Mouse (Mus musculus): ENCODE data around the gene Bcl9l. TPM values are rescaled to one million over a fixed set of nuclear protein-coding genes. Genes with fewer than 3 reads are reported as not detected.

The Bcl9l gene
- polyA plus RNA-seq, 1 experiment from 2014 or later: 7.5 TPM

- Histone ChIP-seq H3K9me3 (no peaks in the 10 kb centered on the region), H3K36me3 (peaks cover 9% of the 10 kb centered on the region), H3K27me3 (replicated peaks) (no peaks in the 10 kb centered on the region), H3K4me2 (replicated peaks) (no peak overlapping the region), H3K4me3 (replicated peaks) (no peak overlapping the region), H3K9ac (no peak overlapping the region), H3K4me1 (replicated peaks) (peaks cover 69% of the 10 kb centered on the region), H3K27ac (no peak overlapping the region)
- WGBS: 53% methylated on average over 10 of the region's 10 CpGs
- no peak for ATAC-seq
Measured at GRCm38 (mm10) chr9:44501206-44501879, 18.7 kb downstream of the Bcl9l start.

DNA sequence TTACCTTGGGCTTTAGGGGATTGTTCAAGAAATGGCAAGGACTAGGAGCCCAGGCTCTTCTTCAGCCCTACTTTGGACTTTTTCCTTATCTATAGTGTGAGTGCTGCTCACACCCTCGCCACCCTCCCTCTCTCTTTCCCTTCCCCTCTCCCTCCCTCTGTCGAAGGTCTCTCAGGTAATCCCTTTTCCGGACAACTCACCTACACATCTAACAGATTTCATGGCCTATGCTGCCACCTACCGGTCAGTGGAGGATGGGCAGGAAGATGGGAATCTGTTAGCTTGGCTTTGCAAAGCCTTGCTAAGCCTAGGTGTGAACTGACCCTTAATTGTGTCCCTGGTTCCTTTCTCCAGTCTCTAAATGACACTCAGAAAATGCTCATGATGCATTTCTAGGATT is 19.4 kb downstream of the Bcl9l start:
- ATAC-seq: peak; percentile 8; the same call in 1 of the 2 replicates
- H3K4me1 ChIP-seq (replicated peaks): peaks cover 63% of the 10 kb centered on the region
- 0 out of 2 replicates have a peak overlapping the region, but pooled peaks have one; percentile 14 for H3K4me2 ChIP-seq (replicated peaks)
- H3K4me3 ChIP-seq (replicated peaks): no peak overlapping the region
- no peak overlapping the region for H3K27ac ChIP-seq
- 0% methylated on average over 4 of the region's 4 CpGs for WGBS
- H3K9ac ChIP-seq: no peak overlapping the region
- no peaks in the 10 kb centered on the region for H3K27me3 ChIP-seq (replicated peaks)
- peaks cover 15% of the 10 kb centered on the region for H3K36me3 ChIP-seq
- no peaks in the 10 kb centered on the region for H3K9me3 ChIP-seq

- no peaks in the 10 kb centered on the region for H3K27me3 ChIP-seq (replicated peaks)
- H3K27ac ChIP-seq: no peak overlapping the region
- no peak overlapping the region for H3K9ac ChIP-seq
- H3K4me2 ChIP-seq (replicated peaks): no peak overlapping the region
- H3K9me3 ChIP-seq: no peaks in the 10 kb centered on the region
- ATAC-seq: no peak
- WGBS: 66% methylated on average over 20 of the region's 20 CpGs
- H3K4me1 ChIP-seq (replicated peaks): peaks cover 46% of the 10 kb centered on the region
- peaks cover 29% of the 10 kb centered on the region for H3K36me3 ChIP-seq
- no peak overlapping the region for H3K4me3 ChIP-seq (replicated peaks)
Measured at GRCm38 (mm10) chr9:44504893-44505823, 22.5 kb downstream of the Bcl9l start.

- no peaks in the 10 kb centered on the region for H3K9me3 ChIP-seq
- peaks cover 43% of the 10 kb centered on the region for H3K4me1 ChIP-seq (replicated peaks)
- H3K9ac ChIP-seq: no peak overlapping the region
- H3K36me3 ChIP-seq: peaks cover 29% of the 10 kb centered on the region
- H3K4me3 ChIP-seq (replicated peaks): no peak overlapping the region
- H3K4me2 ChIP-seq (replicated peaks): no peak overlapping the region
- no peak for ATAC-seq
- H3K27ac ChIP-seq: no peak overlapping the region
- H3K27me3 ChIP-seq (replicated peaks): no peaks in the 10 kb centered on the region
- WGBS: 55% methylated on average over 23 of the region's 23 CpGs
Measured at GRCm38 (mm10) chr9:44505824-44506467, 23.3 kb downstream of the Bcl9l start.

- Histone ChIP-seq H3K27ac (no peak overlapping the region), H3K36me3 (peaks cover 29% of the 10 kb centered on the region), H3K4me3 (replicated peaks) (no peak overlapping the region), H3K9me3 (no peaks in the 10 kb centered on the region), H3K4me1 (replicated peaks) (peaks cover 40% of the 10 kb centered on the region), H3K4me2 (replicated peaks) (no peak overlapping the region), H3K9ac (no peak overlapping the region), H3K27me3 (replicated peaks) (no peaks in the 10 kb centered on the region)
- WGBS: 91% methylated on average over 13 of the region's 13 CpGs
- ATAC-seq: no peak
Measured at GRCm38 (mm10) chr9:44506566-44506965, 23.9 kb downstream of the Bcl9l start.

- WGBS: 92% methylated on average over 6 of the region's 6 CpGs
- H3K27me3 ChIP-seq (replicated peaks): no peaks in the 10 kb centered on the region
- ATAC-seq: no peak
- H3K36me3 ChIP-seq: peaks cover 29% of the 10 kb centered on the region
- H3K4me1 ChIP-seq (replicated peaks): peaks cover 35% of the 10 kb centered on the region
- no peaks in the 10 kb centered on the region for H3K9me3 ChIP-seq
- H3K27ac ChIP-seq: no peak overlapping the region
- no peak overlapping the region for H3K9ac ChIP-seq
- no peak overlapping the region for H3K4me2 ChIP-seq (replicated peaks)
- no peak overlapping the region for H3K4me3 ChIP-seq (replicated peaks)
Measured at GRCm38 (mm10) chr9:44507345-44507744, 24.7 kb downstream of the Bcl9l start.

- peaks cover 29% of the 10 kb centered on the region for H3K36me3 ChIP-seq
- H3K4me2 ChIP-seq (replicated peaks): no peak overlapping the region
- H3K4me3 ChIP-seq (replicated peaks): no peak overlapping the region
- no peaks in the 10 kb centered on the region for H3K9me3 ChIP-seq
- H3K4me1 ChIP-seq (replicated peaks): peaks cover 35% of the 10 kb centered on the region
- WGBS: 81% methylated on average over 18 of the region's 18 CpGs
- no peak overlapping the region for H3K9ac ChIP-seq
- ATAC-seq: no peak
- no peak overlapping the region for H3K27ac ChIP-seq
- H3K27me3 ChIP-seq (replicated peaks): no peaks in the 10 kb centered on the region
Measured at GRCm38 (mm10) chr9:44508124-44508619, 25.5 kb downstream of the Bcl9l start.

DNA sequence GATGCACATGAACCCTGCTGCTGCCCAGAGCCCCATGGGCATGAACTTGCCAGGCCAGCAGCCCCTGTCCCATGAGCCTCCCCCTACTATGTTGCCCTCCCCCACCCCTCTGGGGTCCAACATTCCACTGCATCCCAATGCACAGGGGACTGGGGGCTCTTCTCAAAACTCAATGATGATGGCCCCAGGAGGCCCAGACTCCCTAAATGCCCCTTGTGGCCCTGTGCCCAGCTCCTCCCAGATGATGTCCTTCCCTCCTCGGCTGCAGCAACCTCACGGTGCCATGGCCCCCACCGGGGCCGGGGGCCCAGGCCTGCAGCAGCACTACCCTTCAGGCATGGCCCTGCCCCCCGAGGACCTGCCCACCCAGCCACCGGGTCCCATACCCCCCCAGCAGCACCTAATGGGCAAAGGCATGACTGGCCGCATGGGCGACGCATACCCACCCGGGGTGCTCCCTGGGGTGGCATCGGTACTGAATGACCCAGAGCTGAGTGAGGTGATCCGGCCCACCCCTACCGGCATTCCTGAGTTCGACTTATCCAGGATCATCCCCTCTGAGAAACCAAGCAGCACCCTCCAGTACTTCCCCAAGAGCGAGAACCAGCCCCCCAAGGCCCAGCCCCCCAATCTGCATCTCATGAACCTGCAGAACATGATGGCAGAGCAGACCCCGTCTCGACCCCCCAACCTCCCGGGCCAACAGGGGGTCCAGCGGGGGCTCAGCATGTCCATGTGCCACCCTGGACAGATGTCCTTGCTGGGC is 26.3 kb downstream of the Bcl9l start:
- Histone ChIP-seq H3K27ac (no peak overlapping the region), H3K9ac (0 out of 2 replicates have a peak overlapping the region, but pooled peaks have one; percentile 32), H3K27me3 (replicated peaks) (no peaks in the 10 kb centered on the region), H3K4me1 (replicated peaks) (peaks cover 35% of the 10 kb centered on the region), H3K36me3 (peaks cover 29% of the 10 kb centered on the region), H3K4me2 (replicated peaks) (peak overlapping the region; percentile 63), H3K4me3 (replicated peaks) (peak overlapping the region; percentile 34; the same call in 1 of the 2 replicates), H3K9me3 (no peaks in the 10 kb centered on the region)
- WGBS: 81% methylated on average over 18 of the region's 19 CpGs
- ATAC-seq: no peak

GRCm38 (mm10) chr9:44509487-44510354 is 27.1 kb downstream of the Bcl9l start:
- peak overlapping the region; percentile 32; the same call in 1 of the 2 replicates for H3K9ac ChIP-seq

DNA sequence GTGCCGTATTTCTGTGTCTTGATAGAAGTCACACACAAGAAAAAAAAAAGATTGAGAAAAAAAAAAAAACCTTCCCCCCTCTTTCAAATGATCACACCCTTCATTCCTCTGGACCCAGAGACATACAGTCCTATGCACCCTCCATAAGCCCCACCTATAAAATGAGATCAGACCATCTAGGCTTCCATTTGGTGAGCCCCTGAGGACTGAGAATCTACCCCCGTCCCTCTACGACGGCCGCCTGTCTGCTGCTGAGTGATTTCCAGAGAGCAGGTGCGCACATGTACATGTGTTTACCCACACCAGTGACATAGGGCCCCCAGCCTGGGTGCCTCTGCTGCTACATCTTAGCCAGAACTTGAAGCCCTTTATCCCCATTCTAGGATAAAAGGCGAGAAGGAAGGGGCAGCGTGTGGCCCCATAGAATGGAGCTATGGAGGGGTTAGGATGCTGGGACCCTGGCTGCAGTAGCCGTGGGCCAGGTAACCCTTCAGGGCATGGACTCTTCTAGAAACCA is 27.8 kb downstream of the Bcl9l start:
- no peaks in the 10 kb centered on the region for H3K9me3 ChIP-seq
- H3K36me3 ChIP-seq: peaks cover 29% of the 10 kb centered on the region
- no peaks in the 10 kb centered on the region for H3K27me3 ChIP-seq (replicated peaks)
- peak overlapping the region; percentile 63 for H3K4me2 ChIP-seq (replicated peaks)
- ATAC-seq: no peak
- WGBS: 44% methylated on average over 9 of the region's 9 CpGs
- no peak overlapping the region for H3K9ac ChIP-seq
- no peak overlapping the region for H3K27ac ChIP-seq
- no peak overlapping the region for H3K4me3 ChIP-seq (replicated peaks)
- H3K4me1 ChIP-seq (replicated peaks): peaks cover 30% of the 10 kb centered on the region

More at GRCm38 (mm10) chr9:44509487-44510354, 27.1 kb downstream of the Bcl9l start:
- Histone ChIP-seq H3K27me3 (replicated peaks) (no peaks in the 10 kb centered on the region), H3K36me3 (peaks cover 29% of the 10 kb centered on the region), H3K27ac (no peak overlapping the region), H3K9me3 (no peaks in the 10 kb centered on the region), H3K4me3 (replicated peaks) (peak overlapping the region; percentile 34), H3K4me1 (replicated peaks) (peaks cover 35% of the 10 kb centered on the region), H3K4me2 (replicated peaks) (peak overlapping the region; percentile 63)
- 12% methylated on average over 26 of the region's 27 CpGs for WGBS
- ATAC-seq: peak; percentile 56
